Mouse (Mus musculus): ENCODE results near the gene 0610012G03Rik. TPM values are rescaled to one million over a fixed set of nuclear protein-coding genes. Genes with fewer than 3 reads are reported as not detected.

The 0610012G03Rik gene
- polyA plus RNA-seq, 1 experiment, result 76.0 TPM

GRCm38 (mm10) chr16:31934550-31935010, 13.7 kb downstream of the 0610012G03Rik start:
- no peaks in the 10 kb centered on the region for H3K4me1 ChIP-seq (ENCODE audit: control insufficient read depth, insufficient read depth, low read length)
- peak overlapping the region; percentile 61 for H3K27ac ChIP-seq (ENCODE audit: insufficient read depth, low read length)
- TF ChIP-seq CTCF (IDR thresholded peaks at IDR 0.05; ENCODE audit: extremely low read depth, insufficient read depth, low read length) (no peak), POLR2A (IDR thresholded peaks at IDR 0.05; ENCODE audit: extremely low read depth, insufficient read depth, low read length) (no peak)
- H3K4me3 ChIP-seq (ENCODE audit: insufficient read depth, low read length), result peak overlapping the region; percentile 52

GRCm38 (mm10) chr16:31933751-31934549, 14.3 kb downstream of the 0610012G03Rik start, which contains the start of gene Pigz:
Gene Pigz, plus strand, starts transcription at chr16:31933851.
- TF ChIP-seq CTCF (IDR thresholded peaks at IDR 0.05; ENCODE audit: extremely low read depth, insufficient read depth, low read length) (no peak), POLR2A (IDR thresholded peaks at IDR 0.05; ENCODE audit: extremely low read depth, insufficient read depth, low read length) (no peak)
- H3K27ac ChIP-seq (ENCODE audit: insufficient read depth, low read length), result peak within 1 kb of the TSS; percentile 61
- H3K4me1 ChIP-seq (ENCODE audit: control insufficient read depth, insufficient read depth, low read length), result no peaks in the 10 kb centered on the region
- H3K4me3 ChIP-seq (ENCODE audit: insufficient read depth, low read length), result peak within 1 kb of the TSS; percentile 52

- peak overlapping the region; percentile 61 for H3K27ac ChIP-seq (ENCODE audit: insufficient read depth, low read length)
- peak overlapping the region; percentile 52 for H3K4me3 ChIP-seq (ENCODE audit: insufficient read depth, low read length)
- TF ChIP-seq CTCF (IDR thresholded peaks at IDR 0.05; ENCODE audit: extremely low read depth, insufficient read depth, low read length), result peak; percentile 71
- TF ChIP-seq POLR2A (IDR thresholded peaks at IDR 0.05; ENCODE audit: extremely low read depth, insufficient read depth, low read length), result peak; percentile 74; the same call in 1 of the 2 replicates
- H3K4me1 ChIP-seq (ENCODE audit: control insufficient read depth, insufficient read depth, low read length), result no peaks in the 10 kb centered on the region
Observed at GRCm38 (mm10) chr16:31932840-31933697, 15.2 kb downstream of the 0610012G03Rik start.

GRCm38 (mm10) chr16:31932255-31932654, 16.0 kb downstream of the 0610012G03Rik start:
- TF ChIP-seq CTCF (IDR thresholded peaks at IDR 0.05; ENCODE audit: extremely low read depth, insufficient read depth, low read length) (no peak), POLR2A (IDR thresholded peaks at IDR 0.05; ENCODE audit: extremely low read depth, insufficient read depth, low read length) (no peak)
- Histone ChIP-seq H3K27ac (ENCODE audit: insufficient read depth, low read length) (peak overlapping the region; percentile 61), H3K4me1 (ENCODE audit: control insufficient read depth, insufficient read depth, low read length) (no peaks in the 10 kb centered on the region), H3K4me3 (ENCODE audit: insufficient read depth, low read length) (no peak overlapping the region)

GRCm38 (mm10) chr16:31931330-31931729, 17.0 kb downstream of the 0610012G03Rik start:
- Histone ChIP-seq H3K4me3 (ENCODE audit: insufficient read depth, low read length) (no peak overlapping the region), H3K27ac (ENCODE audit: insufficient read depth, low read length) (peak overlapping the region; percentile 61), H3K4me1 (ENCODE audit: control insufficient read depth, insufficient read depth, low read length) (no peaks in the 10 kb centered on the region)
- TF ChIP-seq CTCF (IDR thresholded peaks at IDR 0.05; ENCODE audit: extremely low read depth, insufficient read depth, low read length), result no peak
- TF ChIP-seq POLR2A (IDR thresholded peaks at IDR 0.05; ENCODE audit: extremely low read depth, insufficient read depth, low read length), result no peak

- Histone ChIP-seq H3K27ac (ENCODE audit: insufficient read depth, low read length) (no peak overlapping the region), H3K4me3 (ENCODE audit: insufficient read depth, low read length) (no peak overlapping the region), H3K4me1 (ENCODE audit: control insufficient read depth, insufficient read depth, low read length) (no peaks in the 10 kb centered on the region)
- TF ChIP-seq POLR2A (IDR thresholded peaks at IDR 0.05; ENCODE audit: extremely low read depth, insufficient read depth, low read length) (no peak), CTCF (IDR thresholded peaks at IDR 0.05; ENCODE audit: extremely low read depth, insufficient read depth, low read length) (no peak)
Observed at GRCm38 (mm10) chr16:31927412-31927811, 20.9 kb downstream of the 0610012G03Rik start.

- Histone ChIP-seq H3K4me1 (ENCODE audit: control insufficient read depth, insufficient read depth, low read length) (no peaks in the 10 kb centered on the region), H3K27ac (ENCODE audit: insufficient read depth, low read length) (no peak overlapping the region), H3K4me3 (ENCODE audit: insufficient read depth, low read length) (no peak overlapping the region)
- no peak for TF ChIP-seq POLR2A (IDR thresholded peaks at IDR 0.05; ENCODE audit: extremely low read depth, insufficient read depth, low read length)
Observed at GRCm38 (mm10) chr16:31926547-31927182, 21.6 kb downstream of the 0610012G03Rik start.

- no peaks in the 10 kb centered on the region for H3K4me1 ChIP-seq (ENCODE audit: control insufficient read depth, insufficient read depth, low read length)
- no peak overlapping the region for H3K27ac ChIP-seq (ENCODE audit: insufficient read depth, low read length)
- TF ChIP-seq CTCF (IDR thresholded peaks at IDR 0.05; ENCODE audit: extremely low read depth, insufficient read depth, low read length), result no peak
- TF ChIP-seq POLR2A (IDR thresholded peaks at IDR 0.05; ENCODE audit: extremely low read depth, insufficient read depth, low read length), result no peak
- H3K4me3 ChIP-seq (ENCODE audit: insufficient read depth, low read length), result no peak overlapping the region
Observed at GRCm38 (mm10) chr16:31926091-31926490, 22.2 kb downstream of the 0610012G03Rik start.

GRCm38 (mm10) chr16:31924368-31924767, 23.9 kb downstream of the 0610012G03Rik start:
- no peak overlapping the region for H3K4me3 ChIP-seq (ENCODE audit: insufficient read depth, low read length)
- TF ChIP-seq POLR2A (IDR thresholded peaks at IDR 0.05; ENCODE audit: extremely low read depth, insufficient read depth, low read length) (no peak), CTCF (IDR thresholded peaks at IDR 0.05; ENCODE audit: extremely low read depth, insufficient read depth, low read length) (no peak)
- H3K4me1 ChIP-seq (ENCODE audit: control insufficient read depth, insufficient read depth, low read length), result no peaks in the 10 kb centered on the region
- H3K27ac ChIP-seq (ENCODE audit: insufficient read depth, low read length), result no peak overlapping the region
